Mouse (Mus musculus) testis, adult 2 months (tissue): Measurements from ENCODE around the gene Grin3b. TPM values are rescaled to one million over a fixed set of nuclear protein-coding genes. Genes with fewer than 3 reads are reported as not detected.

Source experiments
- H3K27ac ChIP-seq: fragments of 200-500 bp; 2 replicates; pipeline ENCODE4 v1.5.1; 2012; ENCODE audit warnings: low read depth, low read length; ENCODE audit not compliant: control insufficient read depth, insufficient read depth
- H3K27me3 ChIP-seq: fragments of 200-500 bp; 2 replicates; pipeline ENCODE4 v1.6.1; 2012; ENCODE audit warnings: mild to moderate bottlenecking, low read length, moderate library complexity; ENCODE audit not compliant: control insufficient read depth, insufficient read depth
- H3K36me3 ChIP-seq: fragments of 200-500 bp; 2 replicates; pipeline ENCODE4 v1.6.1; 2012; ENCODE audit warnings: mild to moderate bottlenecking, low read length; ENCODE audit not compliant: control insufficient read depth, insufficient read depth
- H3K4me1 ChIP-seq: fragments of 200-500 bp; 2 replicates; pipeline ENCODE4 v1.6.1; 2012; ENCODE audit warnings: low read length; ENCODE audit not compliant: control insufficient read depth, insufficient read depth
- H3K4me3 ChIP-seq: fragments of 200-500 bp; 2 replicates; pipeline ENCODE4 v1.5.1; 2012; ENCODE audit warnings: low read depth, mild to moderate bottlenecking, low read length, moderate library complexity, mixed read lengths; ENCODE audit not compliant: control insufficient read depth
- CTCF ChIP-seq: fragments of 200-500 bp; IDR thresholded peaks from 2 replicates; pipeline ENCODE4 v1.5.1; 2012; ENCODE audit warnings: low read depth, mild to moderate bottlenecking, inconsistent platforms, low read length, moderate library complexity; ENCODE audit not compliant: control insufficient read depth, insufficient read depth, insufficient replicate concordance
- POLR2A ChIP-seq: fragments of 200-500 bp; IDR thresholded peaks from 2 replicates; pipeline ENCODE4 v1.6.1; 2012; ENCODE audit warnings: low read depth, mild to moderate bottlenecking, inconsistent platforms, low read length, moderate library complexity; ENCODE audit not compliant: control insufficient read depth
- polyA plus RNA-seq: library from polyadenylated mRNA; depleted of rRNA; stranded (reverse); fragments of >200 nt; gene quantifications from 2 replicates; pipeline ENCODE4 v1.2.3, GENCODE M21; 2012

Grin3b gene
- polyA plus RNA-seq, 1 experiment = 17.4 TPM

DNA sequence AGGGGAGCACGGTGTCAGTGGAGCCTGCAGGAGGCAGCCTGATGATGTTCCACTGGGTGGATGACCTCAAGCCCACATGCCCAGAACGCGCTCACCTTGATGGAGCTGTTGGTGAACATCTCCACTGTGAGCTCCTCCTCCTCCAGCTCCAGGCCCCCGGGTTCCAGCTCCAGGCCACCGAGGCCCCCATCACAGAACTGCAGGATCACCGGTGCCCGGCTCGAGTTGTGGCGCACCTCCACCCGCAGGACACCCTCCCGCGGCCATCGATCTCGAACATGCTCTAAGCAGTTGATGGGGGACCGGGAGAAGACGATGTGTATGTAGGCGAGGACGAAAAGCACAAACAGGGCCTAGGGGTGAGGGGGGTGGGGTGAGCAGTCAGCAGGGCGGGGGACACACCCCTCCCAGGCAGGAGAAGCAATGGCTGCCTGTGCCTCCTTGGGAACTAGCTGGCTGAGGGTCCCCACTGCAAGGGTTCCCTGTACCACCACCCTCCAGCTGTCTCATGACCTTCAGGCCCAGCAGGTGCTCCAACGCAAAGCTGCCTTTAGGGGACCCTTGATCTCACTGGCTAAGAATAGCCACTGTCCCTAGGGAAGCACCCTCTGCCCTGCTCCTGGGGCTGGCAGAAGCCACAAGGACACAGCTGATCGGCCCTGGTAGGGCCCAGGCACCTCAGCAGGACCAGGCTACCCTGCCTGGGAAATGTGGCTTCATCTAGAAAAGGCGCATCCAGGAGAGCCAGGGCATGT is 9.1 kb downstream of the Grin3b start:
- no peak overlapping the region for H3K4me3 ChIP-seq
- TF ChIP-seq CTCF = no peak
- TF ChIP-seq POLR2A = no peak
- no peak overlapping the region for H3K27ac ChIP-seq
- H3K4me1 ChIP-seq = peaks cover 43% of the 10 kb centered on the region
- no peaks in the 10 kb centered on the region; the same call in 1 of the 2 replicates for H3K36me3 ChIP-seq
- H3K27me3 ChIP-seq = no peaks in the 10 kb centered on the region

DNA sequence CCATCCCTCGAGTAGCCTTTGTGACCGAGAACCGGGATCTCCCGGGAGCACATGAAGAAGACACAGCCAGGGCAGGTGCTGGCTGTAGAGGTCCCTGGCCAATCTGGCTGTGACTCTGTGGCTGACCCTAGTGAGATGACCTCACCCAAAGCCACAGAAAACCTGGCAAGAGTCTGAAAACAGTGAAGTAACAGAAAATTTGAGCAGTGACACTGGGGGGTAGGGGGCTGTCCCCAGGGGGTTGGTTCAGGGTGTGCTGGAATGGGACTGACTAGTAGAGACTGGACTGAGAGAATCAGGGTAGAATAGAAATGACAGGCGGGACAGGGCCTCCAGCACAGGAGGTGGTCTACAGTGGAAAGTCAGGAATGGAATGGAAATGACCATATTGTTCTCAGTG is 12.7 kb downstream of the Grin3b start:
- Histone ChIP-seq H3K4me3 (peak overlapping the region; percentile 90), H3K27me3 (no peaks in the 10 kb centered on the region), H3K36me3 (no peaks in the 10 kb centered on the region; the same call in 1 of the 2 replicates), H3K4me1 (peaks cover 31% of the 10 kb centered on the region), H3K27ac (peak overlapping the region; percentile 70; the same call in 1 of the 2 replicates)
- TF ChIP-seq CTCF (no peak), POLR2A (no peak)

DNA sequence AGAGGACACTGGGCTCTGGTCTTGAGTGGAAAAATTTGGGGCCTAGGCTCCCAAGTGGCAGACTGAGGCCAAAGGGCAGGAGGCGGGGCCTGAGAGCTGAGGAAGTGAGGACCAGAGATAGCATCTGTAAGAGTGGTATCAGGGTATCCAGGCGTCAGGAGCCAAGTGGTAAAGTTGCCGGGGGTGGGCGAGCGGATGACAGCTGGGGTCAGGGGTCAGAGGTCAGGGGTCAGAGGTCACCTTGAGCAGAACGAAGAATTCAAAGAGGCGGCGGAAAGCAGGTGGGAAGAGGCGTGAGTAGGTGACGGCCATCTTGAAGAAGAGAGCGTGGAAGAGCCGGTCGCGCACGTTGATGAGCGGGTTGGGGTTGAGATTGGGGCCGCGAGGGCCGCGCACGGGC is 13.2 kb downstream of the Grin3b start:
- no peaks in the 10 kb centered on the region; the same call in 1 of the 2 replicates for H3K27me3 ChIP-seq
- TF ChIP-seq CTCF = no peak
- no peak; the same call in 1 of the 2 replicates for TF ChIP-seq POLR2A
- H3K4me3 ChIP-seq = peak overlapping the region; percentile 90
- H3K4me1 ChIP-seq = peaks cover 31% of the 10 kb centered on the region
- peak overlapping the region; percentile 70 for H3K27ac ChIP-seq
- no peaks in the 10 kb centered on the region; the same call in 1 of the 2 replicates for H3K36me3 ChIP-seq

DNA sequence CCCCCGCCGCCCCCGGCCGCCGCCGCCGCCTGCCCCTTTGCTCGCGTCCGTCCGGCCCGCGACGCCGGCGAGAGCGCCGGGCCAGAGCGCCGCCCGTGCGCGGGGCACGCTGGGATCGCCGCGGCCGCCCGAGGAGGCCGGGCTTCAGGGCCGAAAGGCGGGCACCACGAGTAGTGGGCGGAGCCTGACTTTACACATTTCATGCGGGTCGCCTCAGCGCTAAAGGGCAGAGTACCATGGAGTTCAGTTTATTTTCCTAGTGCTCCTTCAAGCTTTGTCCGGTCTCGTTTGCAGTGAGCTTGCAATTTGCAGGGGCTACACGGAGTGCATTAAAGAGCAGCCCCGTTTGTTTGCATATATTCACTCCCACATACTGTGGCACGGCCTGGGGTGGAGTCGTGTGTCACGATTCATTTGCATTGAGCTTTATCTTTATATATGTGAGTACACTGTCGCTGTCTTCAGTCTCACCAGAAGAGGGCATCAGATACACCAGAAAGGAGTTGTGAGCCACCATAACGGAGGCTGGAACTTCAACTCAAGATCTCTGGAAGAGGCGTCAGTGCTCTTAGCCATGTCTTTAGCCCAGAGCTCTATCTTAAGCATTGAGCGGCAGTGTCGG is 13.8 kb downstream of the Grin3b start, which contains the start of gene Tmem259:
Gene Tmem259, minus strand, starts transcription at position 136 of the 622 bp plus-strand sequence.
- H3K4me3 ChIP-seq = peak within 1 kb of the TSS; percentile 90
- H3K4me1 ChIP-seq = peaks cover 36% of the 10 kb centered on the region
- peak within 1 kb of the TSS; percentile 86 for H3K27ac ChIP-seq
- H3K36me3 ChIP-seq = no peaks in the 10 kb centered on the region
- TF ChIP-seq CTCF = no peak
- TF ChIP-seq POLR2A = 0 out of 2 replicates have a peak, but pooled peaks have one; percentile 35
- H3K27me3 ChIP-seq = no peaks in the 10 kb centered on the region; the same call in 1 of the 2 replicates

DNA sequence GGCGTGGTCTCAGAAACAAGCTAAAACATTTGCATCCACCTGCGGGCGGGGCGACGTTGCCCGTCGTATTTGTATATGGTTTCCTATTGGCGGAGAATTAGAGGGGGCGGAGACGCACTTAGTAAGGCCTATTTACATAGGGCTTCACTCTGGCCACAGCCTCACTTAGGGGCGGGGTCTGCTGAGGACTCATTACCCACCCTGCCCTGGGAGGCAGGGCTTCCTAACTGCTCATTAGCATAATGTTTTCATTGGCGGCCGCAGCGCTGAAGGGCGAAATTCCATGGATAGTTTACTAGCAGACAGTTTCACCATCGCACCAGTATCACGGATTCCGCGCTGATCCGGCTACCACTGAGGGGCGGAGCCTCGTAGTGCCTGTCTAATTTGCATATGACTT is 14.4 kb downstream of the Grin3b start:
- no peaks in the 10 kb centered on the region for H3K36me3 ChIP-seq
- H3K4me3 ChIP-seq = peak overlapping the region; percentile 86
- peak overlapping the region; percentile 86 for H3K27ac ChIP-seq
- TF ChIP-seq CTCF = no peak
- TF ChIP-seq POLR2A = peak; percentile 26; the same call in 1 of the 2 replicates
- no peaks in the 10 kb centered on the region; the same call in 1 of the 2 replicates for H3K27me3 ChIP-seq
- H3K4me1 ChIP-seq = peaks cover 38% of the 10 kb centered on the region

DNA sequence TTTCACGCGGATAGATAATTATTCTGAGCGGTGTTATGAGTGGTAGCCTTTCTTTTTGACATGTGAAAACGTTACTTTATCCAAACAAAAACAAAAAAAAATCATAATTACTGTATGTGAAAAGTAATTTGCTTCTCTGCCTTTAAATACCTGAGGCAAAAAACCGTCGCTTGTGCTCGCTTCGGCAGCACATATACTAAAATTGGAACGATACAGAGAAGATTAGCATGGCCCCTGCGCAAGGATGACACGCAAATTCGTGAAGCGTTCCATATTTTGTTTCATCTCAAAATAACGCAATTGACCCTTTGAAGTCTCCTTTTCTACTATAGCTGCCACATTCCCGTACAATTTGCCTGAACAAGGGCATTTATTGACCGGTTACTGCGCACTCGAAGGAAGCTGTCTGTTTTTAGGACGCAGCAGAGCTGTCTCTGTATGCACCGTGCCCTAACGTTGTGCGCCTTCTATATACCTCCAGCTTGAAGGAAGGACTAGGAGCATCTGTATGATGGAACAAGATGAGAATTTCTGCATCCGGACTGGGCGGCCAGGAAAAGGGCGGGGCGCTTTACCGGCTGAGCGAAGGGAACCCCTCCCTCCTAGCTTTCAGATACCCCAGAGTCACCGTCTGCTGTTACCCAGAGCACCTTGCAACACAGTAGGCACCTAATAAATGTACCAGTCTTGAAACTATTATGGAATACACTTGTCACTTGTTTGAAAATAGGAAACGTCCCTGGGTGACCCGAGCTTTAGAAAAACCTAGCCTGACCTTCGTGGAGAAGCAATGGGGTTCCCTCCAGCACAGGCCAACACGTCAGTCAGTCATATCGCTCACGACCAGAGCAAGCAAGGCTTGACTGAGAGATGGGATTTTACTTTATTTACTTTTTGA is 15.1 kb downstream of the Grin3b start:
- Histone ChIP-seq H3K27ac (peak overlapping the region; percentile 86), H3K27me3 (no peaks in the 10 kb centered on the region; the same call in 1 of the 2 replicates), H3K36me3 (no peaks in the 10 kb centered on the region), H3K4me1 (peaks cover 38% of the 10 kb centered on the region), H3K4me3 (peak overlapping the region; percentile 86)
- no peak for TF ChIP-seq POLR2A
- no peak for TF ChIP-seq CTCF
